Mouse (Mus musculus): ENCODE data around the gene Fam171a2.

GRCm38 (mm10) chr11:102434816-102435705 lies 12.4 kb downstream of the Fam171a2 start:
- TF ChIP-seq POLR2A (IDR thresholded peaks at IDR 0.05; ENCODE audit: borderline replicate concordance, extremely low read depth, low read depth, low read length), result no peak
- no peak for TF ChIP-seq CTCF (IDR thresholded peaks at IDR 0.05; ENCODE audit: insufficient read depth, low read length)
